Mouse (Mus musculus): ENCODE results near the gene Nox1.
"Not testable (repeated sequence)": the region's sequence is repeated elsewhere in the genome, so short reads cannot be mapped to it uniquely, and the experiment has no call there.

The Nox1 gene

DNA sequence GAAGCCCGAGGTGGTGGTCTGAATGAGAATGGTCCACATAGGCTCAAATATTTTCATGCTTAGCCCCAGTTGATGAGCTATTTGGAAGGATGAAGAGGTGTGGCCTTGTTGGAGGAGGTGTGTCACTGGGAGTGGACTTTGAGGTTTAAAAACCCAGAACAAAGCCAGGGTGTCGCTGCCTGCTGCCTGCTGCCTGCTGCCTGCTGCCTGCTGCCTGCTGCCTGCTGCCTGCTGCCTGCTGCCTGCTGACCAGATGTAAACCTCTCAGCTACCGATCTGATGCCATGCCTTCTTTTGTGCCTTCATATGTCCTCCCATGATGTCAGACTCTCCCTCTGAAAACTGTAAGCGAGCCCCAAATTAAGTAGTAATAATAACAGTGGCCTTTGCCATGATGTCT, at the start of gene Nox1:
Gene Nox1 (minus strand): TSS at position 101 of the 400 bp plus-strand sequence.
- no peak for DNase-seq (ENCODE audit: low read depth, low spot score)

- DNase-seq (ENCODE audit: low read depth, low spot score): no peak
Measured at GRCm38 (mm10) chrX:134262129-134262528, 40.4 kb upstream of the Nox1 start.

GRCm38 (mm10) chrX:134261191-134261590, 39.4 kb upstream of the Nox1 start:
- DNase-seq (ENCODE audit: low read depth, low spot score): no peak

DNA sequence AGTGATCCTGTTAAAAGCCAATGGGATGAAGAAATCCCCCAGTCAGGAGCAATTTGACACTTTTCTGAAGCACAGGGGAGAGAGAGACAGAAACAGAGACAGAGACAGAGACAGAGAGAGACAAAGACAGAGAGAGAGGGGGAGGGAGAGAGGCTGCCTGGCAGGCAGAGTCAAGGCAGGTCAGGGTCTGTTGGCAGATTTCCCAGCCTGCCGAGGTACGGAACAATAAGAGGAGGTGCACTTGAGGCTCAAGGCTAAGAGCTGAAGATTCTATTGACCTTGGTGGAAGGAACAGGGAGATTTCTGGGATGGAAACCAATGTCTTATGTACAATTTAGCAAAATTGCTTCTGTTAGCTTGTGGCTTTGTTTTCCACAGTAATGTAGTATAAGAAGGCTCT, 26.4 kb upstream of the Nox1 start:
- DNase-seq (ENCODE audit: low read depth, low spot score): no peak

DNA sequence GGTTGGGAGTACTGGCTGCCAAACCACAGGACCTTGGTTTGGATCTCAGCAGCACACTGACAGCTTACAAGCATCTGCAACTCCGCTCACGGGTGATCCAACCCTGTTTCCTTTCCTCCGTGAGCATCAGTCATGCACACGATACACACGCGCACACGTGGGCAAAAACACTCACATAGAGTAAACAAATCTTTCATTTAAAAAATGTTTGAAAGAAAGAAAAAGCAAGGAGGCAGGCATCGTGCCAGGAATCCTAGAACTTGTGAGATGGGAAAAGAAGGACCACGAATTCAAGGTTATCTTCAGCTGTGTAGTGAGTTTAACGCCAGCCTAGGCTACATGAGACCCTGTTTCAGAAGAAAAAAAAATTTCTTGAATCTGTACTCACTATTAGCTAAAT, 24.2 kb upstream of the Nox1 start:
- DNase-seq (ENCODE audit: low read depth, low spot score): no peak

GRCm38 (mm10) chrX:134238266-134238665, 16.5 kb upstream of the Nox1 start:
- no peak for DNase-seq (ENCODE audit: low read depth, low spot score)

DNA sequence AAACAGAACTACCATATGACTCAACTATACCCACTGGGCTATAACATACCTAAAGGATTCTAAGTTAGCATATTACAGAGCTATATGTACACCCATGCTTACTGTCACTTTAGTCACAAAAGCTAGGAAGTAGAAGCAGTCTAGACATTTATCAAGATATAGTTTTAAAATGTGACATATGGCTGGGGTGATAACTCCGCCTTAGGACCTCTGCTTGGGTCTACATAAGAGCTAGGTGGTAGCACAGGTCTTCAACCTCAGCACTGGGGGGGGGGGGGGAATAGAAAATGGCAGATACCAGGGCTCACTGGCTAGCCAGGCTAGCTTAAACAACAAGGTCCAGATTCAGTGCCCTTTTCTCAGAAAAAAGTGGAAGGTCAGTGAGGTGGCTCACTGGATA, 11.3 kb upstream of the Nox1 start:
- no peak for DNase-seq (ENCODE audit: low read depth, low spot score)

DNA sequence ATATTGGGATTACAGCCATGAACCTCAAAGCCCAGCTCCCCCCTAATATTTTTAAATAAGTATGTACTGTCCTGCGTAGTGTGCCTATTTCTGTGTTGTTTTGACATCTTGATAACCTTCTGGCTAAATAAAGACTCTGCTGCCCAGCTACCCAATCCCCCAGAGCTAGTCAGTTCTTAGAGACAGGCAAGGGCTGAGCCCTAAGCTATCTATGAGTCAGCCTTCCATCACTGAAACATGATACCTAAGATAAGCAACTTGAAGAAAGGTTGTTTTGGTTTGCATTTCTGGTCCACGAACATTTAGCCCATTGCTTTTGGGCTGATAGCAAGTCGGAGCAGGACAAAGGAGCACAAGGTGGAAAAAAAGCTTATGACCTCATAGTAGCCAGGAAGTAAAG, 1.1 kb downstream of the Nox1 start:
- DNase-seq (ENCODE audit: low read depth, low spot score): no peak

- DNase-seq (ENCODE audit: low read depth, low spot score): no peak
Measured at GRCm38 (mm10) chrX:134218161-134218560, 3.6 kb downstream of the Nox1 start.

DNA sequence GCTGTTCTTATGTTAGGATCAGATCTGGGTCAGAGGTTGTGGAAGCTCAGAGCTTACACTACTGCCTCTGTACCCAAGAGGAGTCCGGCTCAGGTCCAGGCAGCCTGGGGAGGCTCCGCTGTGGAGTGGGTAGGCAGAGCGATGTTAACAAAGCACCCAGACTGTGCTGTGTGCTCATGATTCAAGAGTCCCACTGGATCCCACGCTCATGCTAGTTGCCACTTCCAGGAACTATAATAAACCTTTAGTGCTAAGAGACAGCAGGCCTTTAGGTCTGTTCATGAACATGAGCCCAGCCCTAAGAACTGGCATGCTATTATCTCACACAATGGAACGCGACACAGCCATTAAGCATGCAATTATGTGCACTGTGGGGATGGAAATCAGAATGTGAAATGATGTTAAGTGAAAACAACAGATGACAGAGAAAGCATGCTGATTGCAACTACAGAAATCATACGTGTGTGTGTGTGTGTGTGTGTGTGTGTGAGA, 10.6 kb downstream of the Nox1 start:
- DNase-seq (ENCODE audit: low read depth, low spot score): no peak

DNA sequence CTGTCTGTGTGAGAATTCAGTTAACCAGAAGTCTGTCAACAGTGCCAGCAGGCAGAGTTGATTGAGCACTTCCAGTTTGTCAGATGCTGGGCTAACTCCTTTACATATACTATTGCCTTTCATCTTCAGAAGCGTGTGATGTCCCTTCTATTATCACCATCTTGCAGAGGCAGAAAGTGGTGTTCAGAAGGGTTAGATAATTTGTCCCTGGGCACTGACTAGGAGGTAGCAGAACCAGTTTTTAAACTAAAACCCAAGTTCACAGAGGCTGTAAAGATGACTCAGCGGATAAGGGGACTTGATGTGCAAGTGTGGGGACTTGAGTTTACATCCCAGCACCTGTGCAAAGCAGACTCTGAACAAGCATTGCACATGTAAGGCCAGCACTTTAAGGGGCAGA, 13.3 kb downstream of the Nox1 start:
- DNase-seq (ENCODE audit: low read depth, low spot score): no peak

DNA sequence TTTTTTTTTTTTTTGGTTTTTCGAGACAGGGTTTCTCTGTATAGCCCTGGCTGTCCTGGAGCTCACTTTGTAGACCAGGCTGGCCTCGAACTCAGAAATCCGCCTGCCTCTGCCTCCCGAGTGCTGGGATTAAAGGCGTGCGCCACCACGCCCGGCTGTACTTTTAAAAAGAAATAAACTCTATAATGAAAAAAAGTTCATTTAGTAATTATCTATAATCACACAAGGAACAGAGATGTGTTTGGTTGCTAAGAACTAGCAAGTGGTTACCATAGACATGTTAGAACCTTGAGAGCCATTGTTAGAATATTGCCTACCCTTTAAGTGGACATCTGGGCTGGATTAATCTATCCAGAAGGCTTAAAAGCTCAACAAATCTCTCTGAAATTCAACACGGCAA, 34.6 kb downstream of the Nox1 start, which contains the start of gene Arl13a:
Gene Arl13a (plus strand): TSS at position 301 of the 400 bp plus-strand sequence.
- DNase-seq (ENCODE audit: low read depth, low spot score): not testable (repeated sequence)

DNA sequence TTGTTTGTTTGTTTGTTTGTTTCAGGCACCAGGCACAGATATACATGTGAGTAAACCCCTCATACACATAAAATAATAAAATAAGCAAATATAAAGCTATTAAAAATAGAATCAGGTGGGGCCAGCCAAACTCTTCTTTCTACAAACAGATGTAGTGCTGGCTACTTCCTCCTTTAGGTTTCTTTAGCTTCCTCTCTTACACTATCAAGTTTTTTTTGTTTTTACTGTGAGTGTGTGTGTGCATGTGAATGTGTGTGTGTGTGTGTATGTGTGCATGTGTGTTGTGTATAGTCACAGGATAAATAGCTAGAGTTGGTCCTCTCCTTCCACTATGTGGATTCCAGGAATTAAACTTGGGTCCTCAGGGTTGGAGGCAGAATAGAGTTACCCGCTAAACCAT, 47.1 kb downstream of the Nox1 start:
- no peak for DNase-seq (ENCODE audit: low read depth, low spot score)

- no peak for DNase-seq (ENCODE audit: low read depth, low spot score)
Measured at GRCm38 (mm10) chrX:134170584-134170983, 51.2 kb downstream of the Nox1 start.

DNA sequence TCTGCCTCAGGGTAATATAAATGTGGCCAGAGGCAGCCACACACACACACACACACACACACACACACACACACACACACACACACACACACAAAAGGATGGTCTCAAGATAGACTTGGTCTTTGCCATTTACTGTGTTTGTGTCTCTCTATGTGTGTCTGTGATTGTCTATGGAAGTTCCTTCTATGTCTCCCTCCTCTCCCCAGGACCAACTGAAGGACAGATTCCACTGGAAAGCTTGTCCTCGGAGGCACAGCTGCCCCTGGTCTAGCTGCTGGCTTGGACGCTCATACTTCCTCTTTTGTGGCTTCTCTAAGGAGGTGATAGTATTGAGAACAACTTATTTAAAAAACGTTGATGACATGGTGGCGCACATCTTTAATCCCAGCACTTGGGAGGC, 58.3 kb downstream of the Nox1 start:
- no peak for DNase-seq (ENCODE audit: low read depth, low spot score)

DNA sequence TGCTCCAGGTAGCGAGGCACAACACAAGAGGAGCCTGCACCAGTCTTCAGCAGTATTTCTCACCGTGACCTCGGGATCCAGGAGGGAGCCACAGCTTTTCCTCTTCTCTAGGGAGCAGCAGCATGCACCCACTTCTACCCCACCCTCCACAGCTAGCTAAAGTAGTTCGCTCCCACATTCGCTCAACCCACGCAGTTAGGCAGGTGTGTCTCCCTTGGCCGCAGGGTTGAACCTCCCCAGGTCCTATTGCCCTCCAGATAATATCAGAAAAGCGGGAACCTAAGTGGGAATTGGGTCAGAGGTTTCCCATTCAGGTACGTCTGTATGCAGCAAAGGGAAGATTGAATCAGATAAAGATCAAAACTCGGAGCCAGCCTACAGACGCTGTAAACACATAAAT, 58.9 kb downstream of the Nox1 start:
- no peak for DNase-seq (ENCODE audit: low read depth, low spot score)

- no peak for DNase-seq (ENCODE audit: low read depth, low spot score)
Measured at GRCm38 (mm10) chrX:134162043-134162720, 59.6 kb downstream of the Nox1 start, which contains the start of gene Xkrx. Xkrx (minus strand) TSS chrX:134162076.

- DNase-seq (ENCODE audit: low read depth, low spot score): no peak
Measured at GRCm38 (mm10) chrX:134160442-134160841, 61.3 kb downstream of the Nox1 start.

DNA sequence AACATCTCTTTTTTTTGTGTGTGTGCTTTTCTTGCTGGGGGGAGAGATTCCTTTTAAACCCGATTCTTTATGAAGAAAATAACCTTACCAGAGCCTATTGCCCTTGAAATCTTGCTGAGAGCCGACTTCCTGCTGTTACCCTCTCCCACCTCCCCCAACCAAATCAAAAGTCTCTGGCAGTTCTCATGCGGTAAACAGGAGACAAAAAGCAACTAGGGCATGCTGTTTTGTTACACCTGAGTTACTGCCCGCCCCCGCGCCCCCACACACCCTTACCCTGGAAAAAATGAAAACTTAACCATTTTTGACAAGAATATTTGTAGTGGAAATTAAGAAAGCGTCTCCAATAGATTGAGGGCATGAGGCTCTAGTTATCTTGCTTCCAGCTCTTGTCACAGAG, 63.6 kb downstream of the Nox1 start:
- no peak for DNase-seq (ENCODE audit: low read depth, low spot score)

- DNase-seq (ENCODE audit: low read depth, low spot score): no peak
Measured at GRCm38 (mm10) chrX:134141986-134142385, 79.8 kb downstream of the Nox1 start.

GRCm38 (mm10) chrX:134141551-134141950, 80.2 kb downstream of the Nox1 start:
- DNase-seq (ENCODE audit: low read depth, low spot score): no peak

DNA sequence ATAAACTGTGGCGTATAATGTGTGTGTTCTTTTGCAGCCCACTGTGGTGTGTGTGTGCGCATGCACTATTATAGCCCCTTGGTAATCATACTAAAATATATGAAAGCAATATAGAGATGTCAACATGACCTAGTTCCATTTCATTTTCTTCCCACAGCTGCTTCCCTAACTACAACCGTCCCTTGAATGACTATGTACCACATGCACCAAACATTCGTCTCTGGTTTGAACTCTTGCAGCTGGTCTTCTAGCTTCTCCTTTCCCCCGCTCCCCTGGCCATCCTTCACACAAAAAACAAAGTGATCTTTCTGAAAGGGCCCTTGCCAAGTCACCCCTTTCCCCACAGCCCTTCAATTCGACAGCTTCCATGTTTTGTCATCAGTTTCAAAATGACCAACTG, 81.7 kb downstream of the Nox1 start:
- no peak for DNase-seq (ENCODE audit: low read depth, low spot score)

- DNase-seq (ENCODE audit: low read depth, low spot score): no peak
Measured at GRCm38 (mm10) chrX:134133821-134134220, 87.9 kb downstream of the Nox1 start.

GRCm38 (mm10) chrX:134132295-134132694, 89.5 kb downstream of the Nox1 start:
- no peak for DNase-seq (ENCODE audit: low read depth, low spot score)

All from c-Kit-negative CD71-positive TER-119-positive erythroid progenitor cells, embryonic 14.5 days (primary cell).